Mouse (Mus musculus) liver (tissue): ENCODE measurements around the gene Klhl40.

Experiments
- DNase-seq: peaks from one replicate; pipeline ENCODE4 v3.0.0-alpha.2; 2020; ENCODE audit warnings: mixed read lengths

The Klhl40 gene

DNA sequence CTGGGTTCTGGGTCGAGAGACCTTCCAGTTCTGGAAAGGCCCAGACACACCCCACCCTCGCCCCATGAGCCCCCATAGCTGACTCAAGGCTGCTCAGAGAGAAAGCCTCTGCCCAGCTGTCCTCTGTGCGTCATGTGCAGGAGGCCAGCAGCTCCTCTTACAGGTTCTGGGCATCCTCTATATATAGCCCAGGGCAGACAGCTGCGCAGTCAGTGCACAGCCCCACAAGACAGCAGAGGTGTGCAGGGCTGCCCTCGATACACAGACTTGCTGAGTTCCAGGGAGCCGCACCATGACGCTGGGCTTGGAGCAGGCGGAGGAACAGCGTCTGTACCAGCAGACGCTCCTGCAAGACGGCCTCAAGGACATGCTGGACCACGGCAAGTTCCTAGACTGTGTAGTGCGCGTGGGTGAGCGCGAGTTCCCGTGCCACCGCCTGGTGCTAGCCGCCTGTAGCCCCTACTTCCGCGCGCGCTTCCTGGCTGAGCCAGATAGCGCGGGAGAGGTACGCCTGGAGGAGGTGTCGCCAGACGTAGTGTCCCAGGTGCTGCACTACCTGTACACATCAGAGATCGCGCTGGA, at the start of gene Klhl40:
Gene Klhl40, plus strand, starts transcription at position 124 of the 582 bp plus-strand sequence.
- DNase-seq: no peak

DNA sequence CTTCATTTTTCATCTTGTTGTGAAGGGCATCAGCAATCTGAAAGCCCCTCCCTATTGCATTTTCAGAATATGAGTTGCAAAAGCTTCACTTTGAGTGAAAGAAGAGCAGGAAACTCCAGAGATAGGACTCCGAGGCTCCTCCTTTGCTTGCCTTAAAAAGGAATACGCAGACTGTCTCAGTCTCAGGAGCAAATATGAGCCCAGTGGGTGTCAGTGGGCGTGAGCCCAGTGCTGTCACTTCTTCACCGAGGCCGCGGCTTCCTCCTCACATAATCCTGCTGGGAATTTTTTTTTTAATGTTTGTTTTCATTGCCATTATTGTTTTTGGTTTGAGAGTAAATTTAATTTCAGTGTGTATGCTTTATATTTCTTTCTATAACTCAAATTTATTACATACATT, 36.9 kb upstream of the Klhl40 start:
- no peak for DNase-seq

DNA sequence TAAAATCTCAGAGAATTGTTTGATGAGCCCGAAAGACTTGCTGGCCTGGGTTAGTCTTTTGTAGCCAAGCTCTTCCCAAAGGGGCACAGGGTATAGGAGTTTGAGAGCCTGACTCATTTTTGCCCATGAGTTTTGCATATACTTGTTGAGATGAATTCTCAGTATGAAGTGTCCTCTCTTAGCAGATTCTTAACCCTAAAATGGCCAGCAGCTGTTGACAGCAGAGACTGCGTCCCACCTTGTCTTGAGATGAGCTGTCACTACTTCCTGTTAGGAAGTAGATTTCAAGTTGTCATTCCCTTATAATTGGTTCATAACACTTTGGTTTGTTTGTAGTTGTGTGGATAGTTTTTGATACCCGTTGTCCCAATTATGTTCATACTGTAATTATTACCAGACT, 36.2 kb upstream of the Klhl40 start:
- no peak for DNase-seq

DNA sequence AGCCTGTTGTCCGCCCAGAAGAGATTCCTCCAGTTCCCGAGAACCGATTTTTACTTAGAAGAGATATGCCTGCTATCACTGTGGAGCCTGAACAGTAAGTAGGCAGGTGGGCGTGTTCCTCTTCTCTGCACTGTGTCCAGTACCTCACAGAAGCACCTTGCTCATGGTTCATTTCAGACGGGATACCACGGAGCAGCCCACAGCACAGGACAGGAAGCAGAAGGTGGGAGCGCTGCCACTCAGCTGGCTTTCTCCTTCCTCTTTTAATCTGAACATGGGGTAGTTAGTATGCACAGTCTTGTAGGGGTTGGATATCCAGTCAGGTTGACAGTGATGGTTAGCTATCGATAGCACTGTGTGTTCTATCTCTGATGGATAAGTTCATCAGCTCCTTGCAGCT, 33.4 kb upstream of the Klhl40 start:
- no peak for DNase-seq

DNA sequence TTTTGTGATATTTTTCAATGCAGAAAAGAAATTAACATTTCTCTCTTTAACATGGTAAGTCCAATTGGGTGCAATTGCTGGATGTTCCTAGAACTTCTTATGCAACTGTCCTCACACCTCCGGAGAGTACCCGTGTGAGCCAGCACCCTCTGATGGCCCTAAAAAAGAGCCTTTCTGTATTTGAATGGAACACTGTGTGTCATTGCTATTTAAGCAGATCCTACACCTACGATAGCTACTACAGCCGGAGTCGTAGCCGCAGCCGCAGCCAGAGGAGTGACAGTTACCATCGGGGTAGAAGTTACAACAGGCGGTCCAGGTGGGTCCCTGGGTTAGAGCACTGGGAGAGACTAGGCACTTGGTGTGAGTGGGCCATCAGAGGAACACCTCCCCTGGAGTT, 24.6 kb upstream of the Klhl40 start:
- DNase-seq: no peak

DNA sequence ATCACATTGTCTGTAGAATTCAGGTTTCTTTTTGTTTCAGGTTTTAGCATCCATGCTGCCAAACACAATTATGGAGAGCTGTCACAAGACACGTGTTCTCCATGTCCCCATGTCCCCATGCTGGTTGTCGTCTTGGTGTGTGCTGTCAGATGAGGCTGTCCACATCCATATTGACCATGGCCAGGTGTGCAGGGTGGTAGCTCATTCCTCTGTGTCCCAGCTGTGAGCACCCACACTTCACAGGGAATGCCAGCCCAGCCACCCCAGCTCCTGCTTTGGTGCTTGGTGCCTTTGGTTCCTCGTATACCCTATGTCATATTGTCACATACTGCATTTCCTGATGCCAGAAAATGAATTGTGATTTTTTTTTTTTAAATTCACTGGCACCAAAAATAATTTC, 22.8 kb upstream of the Klhl40 start:
- DNase-seq: no peak

DNA sequence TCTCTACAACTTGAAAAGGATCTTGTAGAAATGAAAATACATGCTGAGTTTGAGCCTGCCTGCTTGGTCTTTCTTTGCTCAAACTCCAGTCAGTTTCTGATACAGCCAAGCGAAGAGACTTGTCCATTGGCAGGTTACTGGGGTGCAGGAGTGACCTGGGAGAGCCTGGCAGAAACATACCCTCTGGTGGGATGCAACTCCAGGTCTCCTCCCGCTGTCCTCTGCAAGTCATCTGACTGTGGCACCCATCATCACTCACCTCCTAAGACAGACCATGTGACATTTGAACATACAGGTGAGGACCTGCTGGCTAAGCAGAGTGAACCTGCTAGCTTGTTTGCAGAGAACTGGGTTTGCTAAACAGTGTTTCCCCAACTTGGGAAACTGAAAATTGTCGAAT, 20.6 kb upstream of the Klhl40 start:
- DNase-seq: no peak

DNA sequence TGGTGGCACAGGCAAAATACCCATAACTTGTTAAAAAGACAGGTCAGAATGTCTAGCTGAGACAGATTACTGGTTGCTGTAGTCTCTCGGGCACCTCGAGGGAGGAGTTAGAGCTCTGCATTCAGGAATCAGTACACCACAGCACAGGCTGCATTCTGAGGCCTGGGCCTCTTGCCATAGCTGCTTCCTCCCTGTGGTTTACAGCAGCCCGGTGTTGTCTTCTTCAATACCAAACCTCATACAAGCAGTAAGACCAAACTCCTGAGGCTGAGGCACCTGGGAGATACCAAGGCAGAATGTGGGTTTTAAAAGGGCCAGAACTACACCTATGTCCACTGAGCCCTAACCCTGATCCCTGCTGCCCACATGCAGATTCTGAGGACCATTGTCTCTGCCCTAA, 20.0 kb upstream of the Klhl40 start:
- no peak for DNase-seq

DNA sequence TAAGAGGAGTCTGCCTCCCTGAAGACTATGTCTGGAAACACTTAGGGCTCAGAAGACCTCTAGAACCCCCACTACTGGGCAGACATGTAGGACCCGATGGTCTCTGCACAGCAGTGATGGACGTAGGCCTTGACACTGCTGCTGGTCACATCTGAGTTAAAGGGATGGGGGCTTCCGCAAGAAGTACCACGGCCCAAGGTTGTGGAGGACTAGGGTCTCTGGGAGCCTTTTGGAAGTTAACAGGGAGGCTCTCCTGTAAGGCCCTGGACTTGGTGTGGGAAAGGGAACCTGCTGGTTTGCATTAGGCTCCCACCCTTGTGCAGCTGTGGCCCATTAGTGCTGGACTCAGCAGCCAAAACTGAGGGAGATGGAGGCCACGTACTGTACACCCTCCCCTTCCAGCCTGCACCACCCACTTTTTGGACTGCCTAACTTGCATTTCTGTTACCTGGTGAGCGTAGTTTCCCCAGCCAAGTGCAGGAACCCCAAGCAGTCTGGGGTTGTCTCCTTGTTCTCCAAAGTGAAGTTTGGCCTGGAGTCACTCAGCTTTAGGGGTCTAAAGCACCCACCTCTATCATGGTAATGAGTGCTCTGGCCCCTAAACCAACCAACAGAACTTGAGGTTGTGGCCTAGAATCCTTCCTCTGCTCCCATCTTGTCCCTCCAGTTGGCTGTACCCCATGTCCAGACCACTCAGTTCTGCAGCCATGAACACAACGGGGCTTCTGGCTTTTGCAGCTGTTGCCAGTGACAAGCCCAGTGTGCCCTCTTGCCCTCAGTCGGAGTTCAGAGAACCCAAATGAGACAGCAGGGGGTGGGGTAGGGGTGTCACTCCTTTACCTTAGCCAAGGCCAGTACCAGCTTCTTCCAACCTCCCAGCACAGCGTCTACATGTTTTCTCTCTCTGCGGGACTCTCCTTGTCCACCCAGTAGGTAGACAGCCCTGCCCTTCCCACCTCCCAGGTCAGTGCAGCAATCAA, 19.3 kb upstream of the Klhl40 start:
- no peak for DNase-seq

DNA sequence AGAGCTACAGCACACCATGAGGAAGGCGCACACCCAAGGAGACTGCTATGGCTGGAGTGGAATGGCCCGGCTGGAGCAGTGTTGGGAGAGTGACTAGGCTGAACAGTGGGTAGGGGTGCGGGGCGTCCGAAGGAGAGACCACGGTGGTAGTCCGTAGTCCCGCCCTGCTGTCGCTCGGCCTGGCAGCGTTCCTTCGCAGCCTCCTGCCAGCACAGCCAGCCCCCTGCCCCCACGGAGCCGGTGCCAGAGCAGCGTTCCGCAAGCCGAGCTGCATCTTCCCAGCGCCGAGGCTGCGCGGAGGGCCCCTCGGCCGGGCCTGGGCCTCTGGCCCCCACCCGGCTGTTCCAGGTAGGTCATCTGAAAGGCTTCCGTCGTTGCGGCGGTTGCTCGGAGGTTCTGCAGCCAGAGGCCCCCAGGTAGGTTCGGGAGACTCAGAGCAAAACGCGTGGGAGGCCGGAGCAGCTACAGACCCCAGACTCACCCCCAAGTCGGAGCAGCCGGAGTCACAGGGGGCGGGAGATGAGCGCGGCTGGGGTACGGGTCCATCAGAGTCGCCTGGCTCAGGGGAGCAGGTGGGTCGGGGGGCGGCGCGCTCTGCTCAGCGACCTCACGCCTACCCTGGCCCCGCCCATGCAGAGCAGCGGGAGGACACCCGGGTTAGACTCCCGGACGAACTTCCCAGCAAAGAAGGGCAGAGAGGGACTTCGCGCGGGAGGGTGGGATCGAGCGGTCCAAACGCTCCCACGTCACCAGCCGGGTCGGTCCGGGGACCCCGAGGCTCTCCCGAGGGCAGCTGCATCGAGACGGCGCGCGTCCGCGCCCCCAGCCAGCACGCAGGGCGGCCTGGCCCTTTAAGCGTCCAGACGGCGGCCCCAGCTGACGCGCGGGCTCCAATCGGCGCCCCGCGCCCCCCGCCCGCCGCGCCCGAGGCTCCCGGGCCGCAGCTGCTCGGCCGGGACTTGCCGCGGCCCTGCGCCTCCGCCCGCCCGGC, 18.0 kb upstream of the Klhl40 start, which contains the start of gene Zfp651:
Gene Zfp651, plus strand, starts transcription at position 240 of the 991 bp plus-strand sequence.
- peak; percentile 48 for DNase-seq

DNA sequence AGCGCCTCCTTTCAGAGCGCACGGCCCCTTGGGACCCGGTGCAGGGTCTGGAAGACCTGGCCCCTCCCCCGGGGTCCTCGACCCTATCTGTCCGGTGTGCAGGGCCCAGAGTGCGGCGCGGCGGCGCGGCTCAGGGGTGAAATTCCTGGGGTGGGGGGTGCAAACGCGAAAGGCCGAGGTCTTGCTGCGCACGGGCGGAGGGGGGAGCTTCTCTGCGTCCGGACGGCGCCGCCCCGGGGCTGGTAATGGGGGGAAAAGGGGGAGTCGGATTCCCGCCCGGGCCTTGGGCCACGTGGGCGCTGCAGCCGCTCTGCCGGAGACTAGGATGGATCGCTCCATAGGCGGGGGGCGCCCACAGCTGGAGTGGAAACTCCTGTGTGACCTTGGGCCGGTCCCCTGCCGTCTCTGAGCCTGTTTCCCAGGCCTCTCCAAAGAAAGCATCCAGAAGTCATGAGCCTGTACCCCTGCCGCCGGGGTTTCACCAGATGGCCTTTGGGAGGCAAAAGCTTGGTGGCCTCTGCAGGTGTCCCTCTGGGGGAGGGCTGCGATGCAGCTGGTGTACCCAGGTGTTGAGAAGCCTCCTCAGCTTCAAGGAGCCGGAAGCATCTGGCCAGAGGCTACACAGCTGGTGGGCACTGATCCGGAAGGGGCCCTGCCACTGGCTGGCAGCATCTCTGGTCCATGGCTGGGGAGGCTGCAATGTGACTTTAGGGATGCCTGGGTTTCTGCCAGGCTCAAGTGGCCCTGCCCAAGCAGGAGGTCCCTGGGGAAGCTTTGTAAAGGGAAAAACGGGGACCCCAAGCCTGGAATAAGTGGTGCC, 16.9 kb upstream of the Klhl40 start:
- DNase-seq: peak; percentile 68

DNA sequence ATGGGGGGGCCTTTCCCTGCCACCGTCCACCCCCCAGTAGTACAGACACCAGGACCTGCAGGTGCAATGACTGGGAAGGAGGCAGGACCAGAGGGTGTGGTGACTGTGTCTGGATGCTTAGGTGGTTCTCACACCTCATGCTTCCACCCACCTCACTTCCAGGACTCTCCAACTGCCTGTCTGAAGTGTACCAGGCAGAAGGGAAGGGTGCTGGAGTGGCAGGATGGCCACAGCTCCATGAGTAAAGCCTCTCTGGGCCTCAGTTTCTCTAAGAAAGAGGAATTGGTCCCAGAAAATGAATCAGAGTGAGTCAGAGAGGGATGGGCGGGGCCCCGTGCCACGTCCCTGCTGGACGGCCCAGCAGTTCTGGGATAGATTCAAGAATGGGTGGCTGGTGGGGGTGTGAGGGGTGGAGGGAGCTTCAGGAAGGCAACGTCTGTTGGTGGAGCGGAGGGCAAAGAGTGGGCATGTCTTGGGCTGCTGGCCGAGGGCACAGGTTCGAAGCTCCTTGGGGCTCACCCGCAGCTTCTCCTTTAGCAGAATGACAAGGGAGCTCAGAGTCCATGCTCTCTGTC, 16.2 kb upstream of the Klhl40 start:
- DNase-seq: no peak

DNA sequence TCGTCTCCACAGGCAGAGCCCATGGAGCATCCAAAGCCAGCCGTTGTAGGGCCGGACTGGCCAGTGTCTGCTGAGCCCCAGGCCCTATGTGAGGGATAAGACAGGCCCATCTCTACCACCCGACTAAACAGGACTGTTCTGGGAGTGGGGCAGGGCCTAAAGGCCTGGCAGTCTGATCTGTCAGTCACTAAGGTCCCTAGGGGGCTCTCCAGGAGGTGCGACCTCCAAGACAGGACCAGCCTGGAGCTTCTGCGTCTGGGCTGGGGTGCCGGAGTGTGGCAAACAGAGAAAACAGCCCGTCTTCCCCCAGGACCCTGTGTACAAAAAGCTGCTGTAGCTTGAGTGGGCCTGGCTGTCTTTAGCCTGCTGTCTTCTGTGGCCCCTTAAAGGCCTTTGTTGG, 15.6 kb upstream of the Klhl40 start:
- DNase-seq: no peak

DNA sequence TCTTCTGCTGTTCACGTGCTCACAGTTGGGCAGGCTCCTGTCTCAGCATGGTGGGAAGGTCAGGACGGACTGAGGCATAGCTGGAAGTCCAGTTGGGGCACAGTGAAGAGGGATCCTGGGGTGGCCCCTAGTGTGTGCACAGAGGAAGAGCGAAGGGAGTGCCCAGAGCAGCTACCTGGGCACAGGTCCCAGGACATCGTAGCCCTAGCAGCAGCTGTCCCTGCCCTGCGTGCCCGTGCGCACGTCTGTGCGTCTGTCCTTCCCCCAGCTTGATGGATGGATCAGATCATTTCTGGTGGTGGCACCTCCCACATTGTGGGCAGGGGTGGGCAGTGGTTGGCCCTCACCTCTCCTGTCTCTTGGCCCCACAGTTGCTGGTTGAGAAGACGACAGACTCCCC, 15.2 kb upstream of the Klhl40 start:
- DNase-seq: no peak

DNA sequence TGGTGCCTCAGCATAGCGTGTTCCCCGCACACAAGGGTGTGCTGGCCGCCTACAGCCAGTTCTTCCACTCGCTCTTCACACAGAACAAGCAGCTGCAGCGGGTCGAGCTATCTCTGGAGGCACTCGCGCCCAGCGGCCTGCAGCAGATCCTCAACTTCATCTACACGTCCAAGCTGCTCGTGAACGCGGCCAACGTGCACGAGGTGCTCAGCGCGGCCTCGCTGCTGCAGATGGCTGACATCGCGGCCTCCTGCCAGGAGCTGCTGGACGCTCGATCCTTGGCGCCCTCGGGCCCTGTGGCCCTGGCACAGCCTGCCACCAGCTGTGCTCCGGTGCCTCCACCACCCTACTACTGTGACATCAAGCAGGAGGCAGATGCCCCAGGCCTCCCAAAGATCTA, 14.6 kb upstream of the Klhl40 start:
- no peak for DNase-seq

DNA sequence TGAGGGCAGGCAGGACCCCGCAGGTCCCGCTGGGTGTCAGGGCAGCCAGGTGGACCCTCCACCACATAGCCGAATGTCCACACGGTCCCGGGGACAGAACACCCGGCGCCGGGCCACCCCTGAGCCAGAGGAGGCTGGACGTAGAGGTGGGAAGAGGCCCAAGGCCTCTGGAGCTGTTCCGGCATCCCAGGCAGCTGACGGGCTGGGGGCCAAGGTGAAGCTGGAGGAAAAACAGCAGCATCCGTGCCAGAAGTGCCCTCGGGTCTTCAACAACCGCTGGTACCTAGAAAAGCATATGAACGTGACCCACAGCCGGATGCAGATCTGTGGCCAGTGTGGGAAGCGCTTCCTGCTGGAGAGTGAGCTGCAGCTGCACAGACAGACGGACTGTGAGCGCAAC, 13.7 kb upstream of the Klhl40 start:
- DNase-seq: no peak

DNA sequence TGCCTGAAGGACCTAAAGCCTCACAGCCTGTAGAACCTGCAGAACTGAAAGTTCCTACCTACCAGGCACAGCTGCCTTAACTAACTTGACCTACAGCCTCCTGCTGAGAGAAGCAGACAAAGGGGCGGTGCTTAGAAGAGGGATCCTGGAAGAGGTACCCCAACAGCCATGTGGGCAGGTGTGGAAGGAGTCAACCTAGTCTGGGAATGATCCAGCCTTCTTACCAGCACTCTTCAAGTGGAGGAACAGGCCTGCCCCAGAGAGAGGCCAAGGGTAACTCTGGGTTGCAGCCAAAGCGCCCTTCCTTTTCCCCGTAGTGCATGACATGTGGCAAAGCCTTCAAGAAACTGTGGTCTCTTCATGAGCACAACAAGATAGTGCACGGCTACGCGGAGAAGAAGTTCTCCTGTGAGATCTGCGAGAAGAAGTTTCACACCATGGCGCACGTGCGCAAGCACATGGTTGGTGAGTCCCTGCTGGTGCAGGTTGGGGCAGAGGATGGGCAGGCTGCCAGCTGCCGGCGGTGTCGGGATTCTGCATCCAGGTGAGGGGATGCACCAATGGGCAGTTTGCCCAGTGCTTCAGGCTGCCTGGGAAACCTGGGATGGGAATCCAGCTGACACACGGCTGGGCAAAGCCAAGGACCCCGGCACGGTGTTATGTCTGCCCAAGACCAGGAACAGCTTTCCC, 12.1 kb upstream of the Klhl40 start:
- no peak for DNase-seq

DNA sequence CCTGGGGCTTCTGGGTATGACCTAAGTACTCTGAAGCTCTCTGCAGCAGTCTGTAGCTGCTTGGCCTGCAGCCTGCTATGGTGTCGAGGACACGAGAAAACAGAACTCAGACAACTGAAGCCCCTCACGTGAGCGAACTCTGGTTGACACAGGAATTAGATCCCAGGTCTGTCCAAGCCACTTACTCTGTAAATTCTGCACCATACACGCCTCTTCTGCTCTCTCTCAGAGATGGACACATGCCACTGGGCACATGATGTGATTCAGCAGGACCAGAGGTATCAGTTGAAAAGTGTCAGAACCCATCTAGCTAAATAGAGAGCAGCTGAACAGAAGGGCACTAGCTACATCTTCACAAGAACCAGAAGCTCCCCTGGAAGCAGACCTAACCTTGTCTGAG, 5.0 kb upstream of the Klhl40 start:
- no peak for DNase-seq

DNA sequence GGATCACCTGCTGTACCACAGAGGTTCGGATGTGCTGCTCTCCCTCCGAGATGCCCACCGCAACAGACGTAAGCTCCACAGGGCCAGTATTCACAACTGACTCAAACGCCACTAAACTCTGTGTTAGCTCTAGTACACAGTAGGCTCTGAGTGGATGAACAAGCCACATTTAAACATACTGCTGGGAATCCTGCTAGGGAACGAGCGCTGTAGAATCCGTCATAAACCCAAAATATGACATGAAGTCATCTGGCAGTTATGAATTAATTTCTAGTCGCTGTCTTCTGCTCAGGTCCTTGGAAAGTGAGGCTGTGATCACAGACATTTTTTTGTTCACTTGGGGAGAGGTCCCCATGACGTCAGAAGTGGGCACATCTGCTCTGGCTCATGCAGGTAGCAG, 1.5 kb upstream of the Klhl40 start:
- DNase-seq: no peak

DNA sequence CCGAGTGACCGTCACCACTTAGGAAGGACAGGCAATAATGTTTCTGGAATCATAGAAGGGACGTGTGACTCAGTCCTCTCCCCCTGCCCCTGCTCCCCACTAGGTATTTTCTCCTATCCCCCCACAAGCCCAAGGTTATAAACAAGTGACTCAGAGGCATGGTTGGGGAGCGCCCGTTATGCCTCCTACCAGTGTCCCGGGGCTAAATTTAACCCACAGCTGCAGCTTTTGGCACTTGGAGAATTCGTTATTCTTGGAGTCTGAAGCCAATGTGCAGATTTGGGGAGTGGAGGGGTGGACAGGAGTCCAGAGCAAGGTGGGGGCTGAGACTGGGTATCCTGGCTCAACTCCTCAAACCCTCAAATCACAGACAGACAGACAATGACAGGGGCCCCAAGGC, 896 bp upstream of the Klhl40 start:
- DNase-seq: no peak

DNA sequence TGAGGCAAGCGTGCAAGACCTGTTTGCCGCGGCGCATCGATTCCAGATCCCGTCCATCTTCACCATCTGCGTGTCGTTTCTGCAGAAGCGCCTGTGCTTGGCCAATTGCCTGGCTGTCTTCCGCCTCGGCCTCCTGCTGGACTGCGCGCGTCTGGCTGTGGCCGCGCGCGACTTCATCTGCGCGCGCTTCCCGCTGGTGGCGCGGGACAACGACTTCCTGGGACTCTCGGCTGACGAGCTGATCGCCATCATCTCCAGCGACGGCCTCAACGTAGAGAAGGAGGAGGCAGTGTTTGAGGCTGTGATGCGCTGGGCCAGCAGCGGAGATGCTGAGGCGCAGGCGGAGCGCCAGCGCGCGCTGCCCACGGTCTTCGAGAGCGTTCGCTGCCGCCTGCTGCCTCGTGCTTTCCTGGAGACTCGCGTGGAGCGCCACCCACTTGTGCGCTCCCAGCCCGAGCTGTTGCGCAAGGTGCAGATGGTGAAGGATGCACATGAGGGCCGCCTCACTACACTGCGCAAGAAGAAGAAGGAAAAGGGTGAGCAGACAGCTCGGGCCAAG, 738 bp downstream of the Klhl40 start:
- no peak for DNase-seq
